Mouse (Mus musculus): Measurements from ENCODE around the gene Rxra. TPM values are rescaled to one million over a fixed set of nuclear protein-coding genes. Genes with fewer than 3 reads are reported as not detected.

Gene Rxra
- total and polyA plus RNA-seq, 2 experiments from 2014 or later, result 3.9 to 32.5 TPM

DNA sequence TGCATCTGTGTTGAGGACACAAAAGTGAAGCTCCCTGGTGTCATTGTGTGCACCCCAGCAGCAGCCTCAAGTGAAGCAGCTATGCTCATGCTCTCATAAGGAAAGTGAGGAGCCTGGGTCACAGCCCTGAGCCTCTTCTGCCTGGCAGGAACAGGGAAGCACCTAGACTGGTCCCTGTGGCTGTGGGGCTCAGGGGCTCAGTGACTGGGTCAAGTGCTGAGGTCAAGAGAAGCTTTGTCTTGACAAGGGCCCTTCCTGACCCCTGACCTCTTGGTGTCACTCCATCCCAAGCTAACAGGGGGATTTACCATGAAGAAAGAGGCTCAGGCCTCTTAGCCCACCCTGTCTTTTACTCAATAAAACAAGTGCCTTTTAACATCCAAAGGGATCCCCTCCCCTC, 25.2 kb upstream of the Rxra start:
- DNase-seq (ENCODE audit: low spot score) (no peak), ATAC-seq (no peak)
- no peak overlapping the region for H3K4me3 ChIP-seq (ENCODE audit: low read length)
- H3K27me3 ChIP-seq (ENCODE audit: insufficient read depth, low read length), result no peaks in the 10 kb centered on the region
- TF ChIP-seq CTCF (IDR thresholded peaks at IDR 0.05; ENCODE audit: low read depth), result no peak
- no peak overlapping the region for H3K9ac ChIP-seq (replicated peaks; ENCODE audit: low read length)
- no peak overlapping the region for H3K4me2 ChIP-seq (ENCODE audit: low read depth, low read length)
- no peaks in the 10 kb centered on the region for H3K36me3 ChIP-seq (ENCODE audit: insufficient read depth, low read length)
- no peaks in the 10 kb centered on the region for H3K4me1 ChIP-seq (ENCODE audit: insufficient read depth, low read length)
- H3K27ac ChIP-seq, result no peak overlapping the region
- no peaks in the 10 kb centered on the region for H3K9me3 ChIP-seq (ENCODE audit: low read length)

GRCm38 (mm10) chr2:27653496-27654030, 22.7 kb upstream of the Rxra start:
- H3K9me3 ChIP-seq (ENCODE audit: low read length), result no peaks in the 10 kb centered on the region
- no peak overlapping the region for H3K4me2 ChIP-seq (ENCODE audit: low read depth, low read length)
- H3K27me3 ChIP-seq (ENCODE audit: insufficient read depth, low read length), result no peaks in the 10 kb centered on the region
- 68% methylated on average over 5 of the region's 5 CpGs for WGBS
- DNase-seq (ENCODE audit: low spot score) (no peak), ATAC-seq (no peak)
- no peak for TF ChIP-seq CTCF (IDR thresholded peaks at IDR 0.05; ENCODE audit: low read depth)
- H3K4me3 ChIP-seq (ENCODE audit: low read length), result no peak overlapping the region
- H3K27ac ChIP-seq, result no peak overlapping the region
- no peak overlapping the region for H3K9ac ChIP-seq (replicated peaks; ENCODE audit: low read length)
- no peaks in the 10 kb centered on the region for H3K4me1 ChIP-seq (ENCODE audit: insufficient read depth, low read length)
- no peaks in the 10 kb centered on the region for H3K36me3 ChIP-seq (ENCODE audit: insufficient read depth, low read length)

GRCm38 (mm10) chr2:27654321-27655232, 21.7 kb upstream of the Rxra start:
- ATAC-seq (no peak), DNase-seq (ENCODE audit: low spot score) (peak; percentile 42)
- Histone ChIP-seq H3K4me2 (ENCODE audit: low read depth, low read length) (no peak overlapping the region), H3K4me3 (ENCODE audit: low read length) (no peak overlapping the region), H3K36me3 (ENCODE audit: insufficient read depth, low read length) (no peaks in the 10 kb centered on the region), H3K4me1 (ENCODE audit: insufficient read depth, low read length) (no peaks in the 10 kb centered on the region), H3K27me3 (ENCODE audit: insufficient read depth, low read length) (no peaks in the 10 kb centered on the region), H3K9ac (replicated peaks; ENCODE audit: low read length) (no peak overlapping the region), H3K27ac (no peak overlapping the region), H3K9me3 (ENCODE audit: low read length) (no peaks in the 10 kb centered on the region)
- TF ChIP-seq CTCF (IDR thresholded peaks at IDR 0.05; ENCODE audit: low read depth), result no peak
- WGBS, result 59% methylated on average over 8 of the region's 8 CpGs

GRCm38 (mm10) chr2:27656576-27656975, 19.7 kb upstream of the Rxra start:
- TF ChIP-seq CTCF (IDR thresholded peaks at IDR 0.05; ENCODE audit: low read depth), result no peak
- Histone ChIP-seq H3K9me3 (ENCODE audit: low read length) (no peaks in the 10 kb centered on the region), H3K9ac (replicated peaks; ENCODE audit: low read length) (no peak overlapping the region), H3K4me2 (ENCODE audit: low read depth, low read length) (no peak overlapping the region), H3K27ac (no peak overlapping the region), H3K4me3 (ENCODE audit: low read length) (no peak overlapping the region), H3K27me3 (ENCODE audit: insufficient read depth, low read length) (no peaks in the 10 kb centered on the region), H3K36me3 (ENCODE audit: insufficient read depth, low read length) (no peaks in the 10 kb centered on the region), H3K4me1 (ENCODE audit: insufficient read depth, low read length) (no peaks in the 10 kb centered on the region)
- ATAC-seq, result no peak
- DNase-seq (ENCODE audit: low spot score), result no peak

- DNase-seq (ENCODE audit: low spot score) (no peak), ATAC-seq (no peak)
- WGBS, result 89% methylated on average over 6 of the region's 6 CpGs
- H3K27me3 ChIP-seq (ENCODE audit: insufficient read depth, low read length), result no peaks in the 10 kb centered on the region
- no peaks in the 10 kb centered on the region for H3K9me3 ChIP-seq (ENCODE audit: low read length)
- H3K9ac ChIP-seq (replicated peaks; ENCODE audit: low read length), result no peak overlapping the region
- H3K27ac ChIP-seq, result no peak overlapping the region
- no peak overlapping the region for H3K4me2 ChIP-seq (ENCODE audit: low read depth, low read length)
- no peaks in the 10 kb centered on the region for H3K36me3 ChIP-seq (ENCODE audit: insufficient read depth, low read length)
- no peak for TF ChIP-seq CTCF (IDR thresholded peaks at IDR 0.05; ENCODE audit: low read depth)
- peaks cover 8% of the 10 kb centered on the region for H3K4me1 ChIP-seq (ENCODE audit: insufficient read depth, low read length)
- H3K4me3 ChIP-seq (ENCODE audit: low read length), result no peak overlapping the region
Observed at GRCm38 (mm10) chr2:27665284-27665683, 11.0 kb upstream of the Rxra start.

- Histone ChIP-seq H3K27ac (no peak overlapping the region; the same call in 1 of the 2 replicates), H3K4me1 (ENCODE audit: insufficient read depth, low read length) (peaks cover 10% of the 10 kb centered on the region), H3K4me2 (ENCODE audit: low read depth, low read length) (no peak overlapping the region), H3K4me3 (ENCODE audit: low read length) (no peak overlapping the region), H3K27me3 (ENCODE audit: insufficient read depth, low read length) (no peaks in the 10 kb centered on the region), H3K9me3 (ENCODE audit: low read length) (no peaks in the 10 kb centered on the region), H3K36me3 (ENCODE audit: insufficient read depth, low read length) (no peaks in the 10 kb centered on the region), H3K9ac (replicated peaks; ENCODE audit: low read length) (no peak overlapping the region)
- ATAC-seq, result no peak
- no peak for TF ChIP-seq CTCF (IDR thresholded peaks at IDR 0.05; ENCODE audit: low read depth)
- 36% methylated on average over 4 of the region's 4 CpGs for WGBS
- peak; percentile 53 for DNase-seq (ENCODE audit: low spot score)
Observed at GRCm38 (mm10) chr2:27666719-27667118, 9.5 kb upstream of the Rxra start.

DNA sequence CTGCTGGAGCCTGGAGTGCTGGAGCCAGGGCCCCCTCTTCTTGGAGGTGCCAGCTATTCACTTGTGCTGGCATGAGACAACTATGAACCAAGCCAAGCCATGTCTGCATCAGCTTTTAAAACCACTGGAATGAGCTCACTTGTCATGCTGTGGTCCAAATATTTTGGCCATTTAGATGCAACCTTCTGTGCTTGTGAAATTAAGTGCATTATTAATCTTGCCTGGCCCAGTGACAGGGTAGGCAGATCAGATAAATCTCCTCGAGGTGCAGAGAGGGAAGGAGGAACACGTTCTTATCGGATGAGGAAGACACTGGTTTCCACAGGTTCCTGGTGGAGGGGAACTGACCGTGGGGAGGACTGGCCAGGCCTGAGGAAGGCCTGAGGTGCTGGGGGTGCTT, 8.6 kb upstream of the Rxra start:
- Histone ChIP-seq H3K4me1 (ENCODE audit: insufficient read depth, low read length) (peaks cover 13% of the 10 kb centered on the region), H3K4me3 (ENCODE audit: low read length) (no peak overlapping the region), H3K27ac (no peak overlapping the region), H3K4me2 (ENCODE audit: low read depth, low read length) (no peak overlapping the region), H3K36me3 (ENCODE audit: insufficient read depth, low read length) (no peaks in the 10 kb centered on the region), H3K27me3 (ENCODE audit: insufficient read depth, low read length) (no peaks in the 10 kb centered on the region), H3K9ac (replicated peaks; ENCODE audit: low read length) (no peak overlapping the region), H3K9me3 (ENCODE audit: low read length) (no peaks in the 10 kb centered on the region)
- no peak for TF ChIP-seq CTCF (IDR thresholded peaks at IDR 0.05; ENCODE audit: low read depth)
- ATAC-seq (no peak), DNase-seq (ENCODE audit: low spot score) (no peak)
- 65% methylated on average over 4 of the region's 4 CpGs for WGBS

Measured in hindbrain, postnatal 0 days (tissue).